Mouse (Mus musculus) Patski (cell line): Measurements from ENCODE around the gene Papola. TPM values are rescaled to one million over a fixed set of nuclear protein-coding genes. Genes with fewer than 3 reads are reported as not detected.

ENCODE experiments used
- ATAC-seq: fragments of 100-300 bp; one replicate; pipeline ENCODE4 v1.8.0; 2021
- CTCF ChIA-PET: fragments of 350-600 bp; sonication (Branson Sonifier 250); formaldehyde crosslinking; loops from one replicate; lab custom pipeline; 2022; ENCODE audit warnings: inconsistent platforms; lab: Charles Lee
- POLR2A ChIA-PET: fragments of 350-600 bp; sonication (Branson Sonifier 250); formaldehyde crosslinking; loops from one replicate; lab custom pipeline; 2022; ENCODE audit warnings: antibody characterized with exemption, inconsistent platforms; lab: Charles Lee
- DNase-seq: peaks from one replicate; pipeline ENCODE4 v3.0.0-alpha.2; 2011; ENCODE audit warnings: low read depth, low spot score
- H3K27me3 ChIP-seq: fragments of 371-371 bp; one replicate; pipeline ENCODE4 v1.5.1; 2021
- CTCF ChIP-seq: fragments of 100-300 bp; IDR thresholded peaks from one replicate; pipeline ENCODE4 v1.5.1; 2021
- in situ Hi-C: fragments of 300-500 bp; cut with MboI; formaldehyde crosslinking; loops from 3 replicates; pipeline ENCODE4 v1.11.1; 2018; ENCODE audit warnings: low pct_unique_long_range_greater_than_20kb, mixed read lengths
- polyA plus RNA-seq: library from polyadenylated mRNA; unstranded; gene quantifications from one replicate; pipeline ENCODE4 v1.2.3, GENCODE M21; 2021

Papola gene
- polyA plus RNA-seq, 1 experiment from 2014 or later = 117 TPM

- ATAC-seq (no peak), DNase-seq (no peak)
- in situ Hi-C loops = no loop called here
- POLR2A ChIA-PET = no interaction called here
- TF ChIP-seq CTCF = no peak
- no peaks in the 10 kb centered on the region for H3K27me3 ChIP-seq
- CTCF ChIA-PET = interaction anchor here (1.0 kb wide), 1 partner anchor 70 kb away, joined by 3 read pairs; no protein-coding TSS in a partner anchor
These were observed 73.6 kb downstream of the Papola start for GRCm38 (mm10) chr12:105857902-105858640.

GRCm38 (mm10) chr12:105862072-105862471, 77.6 kb downstream of the Papola start:
- POLR2A ChIA-PET = no interaction called here
- DNase-seq (no peak), ATAC-seq (no peak)
- no peak for TF ChIP-seq CTCF
- no peaks in the 10 kb centered on the region for H3K27me3 ChIP-seq
- in situ Hi-C loops = no loop called here
- CTCF ChIA-PET = no interaction called here

- in situ Hi-C loops = no loop called here
- CTCF ChIA-PET = no interaction called here
- no peak for ATAC-seq
- no peaks in the 10 kb centered on the region for H3K27me3 ChIP-seq
- no peak for TF ChIP-seq CTCF
- no peak for DNase-seq
- POLR2A ChIA-PET = no interaction called here
These were observed 78.1 kb downstream of the Papola start for GRCm38 (mm10) chr12:105862607-105863006.

- H3K27me3 ChIP-seq = no peaks in the 10 kb centered on the region
- TF ChIP-seq CTCF = no peak
- DNase-seq (no peak), ATAC-seq (peak; percentile 78)
- ChIA-PET CTCF (no interaction called here), POLR2A (no interaction called here)
- in situ Hi-C loops = no loop called here
These were observed 78.9 kb downstream of the Papola start for GRCm38 (mm10) chr12:105863436-105863835.

GRCm38 (mm10) chr12:105867646-105868045, 83.2 kb downstream of the Papola start:
- in situ Hi-C loops = no loop called here
- no peak for TF ChIP-seq CTCF
- DNase-seq (no peak), ATAC-seq (no peak)
- no peaks in the 10 kb centered on the region for H3K27me3 ChIP-seq
- CTCF ChIA-PET = no interaction called here
- POLR2A ChIA-PET = no interaction called here

GRCm38 (mm10) chr12:105869242-105869641, 84.7 kb downstream of the Papola start:
- ATAC-seq (no peak), DNase-seq (no peak)
- no peaks in the 10 kb centered on the region for H3K27me3 ChIP-seq
- ChIA-PET CTCF (no interaction called here), POLR2A (no interaction called here)
- in situ Hi-C loops = no loop called here
- TF ChIP-seq CTCF = no peak

GRCm38 (mm10) chr12:105869696-105870095, 85.2 kb downstream of the Papola start:
- H3K27me3 ChIP-seq = no peaks in the 10 kb centered on the region
- DNase-seq = no peak
- CTCF ChIA-PET = no interaction called here
- in situ Hi-C loops = no loop called here
- POLR2A ChIA-PET = no interaction called here
- TF ChIP-seq CTCF = no peak
- no peak for ATAC-seq

GRCm38 (mm10) chr12:105873283-105873682, 88.8 kb downstream of the Papola start:
- in situ Hi-C loops = no loop called here
- ATAC-seq (no peak), DNase-seq (no peak)
- no peaks in the 10 kb centered on the region for H3K27me3 ChIP-seq
- no peak for TF ChIP-seq CTCF
- ChIA-PET POLR2A (no interaction called here), CTCF (no interaction called here)

GRCm38 (mm10) chr12:105875112-105875511, 90.6 kb downstream of the Papola start:
- ATAC-seq = no peak
- no peak for TF ChIP-seq CTCF
- in situ Hi-C loops = no loop called here
- no peaks in the 10 kb centered on the region for H3K27me3 ChIP-seq
- ChIA-PET POLR2A (no interaction called here), CTCF (interaction anchor here (1.1 kb wide), 1 partner anchor 36 kb away, joined by 3 read pairs; no protein-coding TSS in a partner anchor)
- no peak for DNase-seq

GRCm38 (mm10) chr12:105876521-105876920, 92.0 kb downstream of the Papola start:
- in situ Hi-C loops = no loop called here
- POLR2A ChIA-PET = no interaction called here

GRCm38 (mm10) chr12:105876931-105877330, 92.4 kb downstream of the Papola start:
- ChIA-PET POLR2A (no interaction called here), CTCF (no interaction called here)
- DNase-seq (no peak), ATAC-seq (no peak)
- no peak for TF ChIP-seq CTCF
- in situ Hi-C loops = no loop called here
- no peaks in the 10 kb centered on the region for H3K27me3 ChIP-seq

More at GRCm38 (mm10) chr12:105876521-105876920, 92.0 kb downstream of the Papola start:
- CTCF ChIA-PET = no interaction called here
- no peak for TF ChIP-seq CTCF
- ATAC-seq (no peak), DNase-seq (no peak)
- H3K27me3 ChIP-seq = no peaks in the 10 kb centered on the region

GRCm38 (mm10) chr12:105878746-105879145, 94.3 kb downstream of the Papola start:
- ChIA-PET POLR2A (no interaction called here), CTCF (no interaction called here)
- TF ChIP-seq CTCF = no peak
- DNase-seq (no peak), ATAC-seq (no peak)
- no peaks in the 10 kb centered on the region for H3K27me3 ChIP-seq
- in situ Hi-C loops = no loop called here
